Mouse (Mus musculus): ENCODE results near the gene Cs.

DNA sequence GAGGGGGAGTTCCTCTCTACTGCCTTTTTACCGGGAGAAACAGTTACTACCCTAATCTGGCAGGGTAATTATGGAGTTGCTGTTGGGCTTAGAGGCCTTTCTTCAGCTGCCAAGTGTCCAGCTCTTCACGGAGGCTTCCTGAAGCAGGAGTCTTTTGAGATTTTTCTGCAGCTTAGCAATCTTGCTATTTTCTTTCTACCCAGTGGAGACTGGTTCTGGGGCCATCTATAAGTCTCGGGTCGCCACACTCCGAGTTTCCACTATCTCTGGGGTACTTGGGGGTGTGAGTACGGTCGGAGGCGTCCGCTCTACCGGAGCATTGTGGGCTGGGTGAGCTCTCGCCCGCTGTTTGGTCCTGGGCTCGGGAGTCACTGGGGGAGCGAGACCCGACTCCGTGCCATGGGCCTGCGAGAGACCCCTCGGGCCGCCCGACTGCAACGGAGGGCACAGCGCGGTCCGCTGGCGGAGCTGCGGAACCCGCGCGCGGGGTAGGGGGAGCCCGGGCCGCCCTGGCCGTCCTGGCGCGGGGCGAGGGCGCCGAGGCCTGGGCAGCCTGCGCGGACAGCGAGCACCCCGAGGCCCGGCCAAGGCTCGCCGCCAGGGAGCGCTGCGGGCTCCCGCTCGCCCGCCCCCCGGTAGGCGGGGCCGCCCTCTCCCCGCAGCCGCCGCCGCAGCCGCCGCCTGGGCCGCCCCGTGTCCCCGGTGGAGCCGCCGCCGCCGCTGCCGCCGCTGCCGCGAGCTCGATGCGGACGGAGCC lies 39.1 kb downstream of the Cs start, which contains the start of gene Ankrd52:
- peak; percentile 58 for TF ChIP-seq CTCF (IDR thresholded peaks at IDR 0.05)
- TF ChIP-seq EP300 (IDR thresholded peaks at IDR 0.05): no peak

All from lung, postnatal 0 days (tissue).